Mouse (Mus musculus) bone marrow macrophage, adult 2 months (primary cell): ENCODE measurements around the gene Rbck1.

Source experiments
- CTCF ChIP-seq: IDR thresholded peaks from 2 replicates; pipeline ENCODE4 v1.5.1; 2012; ENCODE audit warnings: low read depth, mild to moderate bottlenecking, low read length, moderate library complexity
- POLR2A ChIP-seq: IDR thresholded peaks from 2 replicates; pipeline ENCODE4 v1.6.1; 2012; ENCODE audit warnings: mild to moderate bottlenecking, low read depth, low read length, borderline replicate concordance

DNA sequence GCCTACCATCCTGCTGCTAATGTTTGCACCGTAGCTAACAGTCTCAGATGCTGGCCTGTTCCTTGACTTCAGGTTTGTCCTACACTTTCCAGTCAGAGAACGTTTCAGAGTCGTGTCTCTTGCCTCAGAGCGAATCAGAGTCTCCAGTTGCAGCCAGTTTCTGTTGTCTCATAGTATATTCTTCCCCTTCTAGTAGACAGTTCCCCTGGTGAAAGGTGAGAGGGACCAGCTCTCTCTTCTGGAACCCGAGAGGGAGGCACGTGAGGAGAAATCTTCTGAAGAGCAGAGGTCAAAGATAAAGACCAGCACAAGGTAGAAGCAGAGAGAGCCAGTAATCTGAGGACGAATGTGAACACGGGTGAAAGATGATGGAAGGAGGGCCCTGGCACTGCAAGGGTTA, 44.4 kb downstream of the Rbck1 start:
- no peak for TF ChIP-seq POLR2A
- no peak for TF ChIP-seq CTCF
